Mouse (Mus musculus): ENCODE results near the gene Ncln. TPM values are rescaled to one million over a fixed set of nuclear protein-coding genes. Genes with fewer than 3 reads are reported as not detected.

Ncln gene
- total and polyA plus RNA-seq, 2 experiments from 2014 or later = 58.1 to 83.0 TPM

DNA sequence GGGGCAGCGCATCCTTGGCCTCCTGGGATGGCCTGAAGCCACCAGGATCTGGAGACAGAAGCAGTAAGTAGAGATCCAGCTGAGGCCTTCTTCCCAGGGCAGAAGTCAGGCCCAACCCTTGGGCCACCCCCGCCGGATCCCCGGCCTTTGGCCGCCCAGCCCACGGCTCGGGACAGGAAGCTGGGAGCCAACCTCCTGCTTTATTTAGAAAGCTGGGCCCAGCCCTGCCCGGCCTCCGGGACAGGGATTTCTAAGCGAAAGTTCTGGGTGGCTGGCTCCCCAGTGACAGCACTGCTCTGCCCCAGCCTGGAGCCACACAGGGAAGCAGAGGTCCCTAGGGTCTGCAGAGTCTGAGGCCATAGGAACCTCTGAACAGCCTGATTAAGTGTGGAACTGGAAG is 45.6 kb upstream of the Ncln start:
- no peak overlapping the region for H3K27ac ChIP-seq (ENCODE audit: low read depth, low read length)
- H3K4me3 ChIP-seq (ENCODE audit: low read depth, low read length) = no peak overlapping the region
- 78% methylated on average over 10 of the region's 10 CpGs for WGBS
- TF ChIP-seq CTCF (IDR thresholded peaks at IDR 0.05) = no peak
- H3K9me3 ChIP-seq (ENCODE audit: low read length) = no peaks in the 10 kb centered on the region
- no peak for ATAC-seq (ENCODE audit: low FRiP score)
- H3K27me3 ChIP-seq (ENCODE audit: insufficient read depth, low read length) = no peaks in the 10 kb centered on the region
- peaks cover 20% of the 10 kb centered on the region for H3K4me1 ChIP-seq (ENCODE audit: insufficient read depth, low read length)
- H3K36me3 ChIP-seq (ENCODE audit: insufficient read depth, low read length) = no peaks in the 10 kb centered on the region; the same call in 1 of the 2 replicates
- no peak for DNase-seq (ENCODE audit: low spot score)
- no peak overlapping the region for H3K4me2 ChIP-seq (ENCODE audit: low read depth, low read length, poor library complexity, severe bottlenecking)
- no peak overlapping the region for H3K9ac ChIP-seq (replicated peaks; ENCODE audit: low read length, poor library complexity, severe bottlenecking)

DNA sequence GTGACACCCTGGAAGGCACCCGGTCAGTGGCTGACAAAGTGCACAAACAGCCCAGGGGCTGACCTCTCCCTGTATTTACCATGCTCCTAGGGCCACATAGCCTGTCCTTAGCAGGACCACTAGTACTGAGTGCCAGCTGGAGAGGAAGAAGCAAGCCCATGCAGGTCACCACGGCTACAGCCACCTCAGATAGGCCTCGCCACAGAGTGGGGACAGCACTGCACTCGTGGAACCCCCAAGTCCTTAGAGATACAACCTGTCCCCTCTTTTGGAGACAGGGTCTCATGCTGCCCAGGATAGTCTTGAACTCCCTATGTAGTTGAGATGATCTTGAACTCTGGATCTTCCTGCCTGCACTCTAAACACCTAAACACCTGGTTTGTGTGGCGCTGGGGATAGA is 45.2 kb upstream of the Ncln start:
- TF ChIP-seq CTCF (IDR thresholded peaks at IDR 0.05) = no peak
- DNase-seq (ENCODE audit: low spot score) (no peak), ATAC-seq (ENCODE audit: low FRiP score) (no peak)
- no peak overlapping the region for H3K4me3 ChIP-seq (ENCODE audit: low read depth, low read length)
- no peaks in the 10 kb centered on the region for H3K27me3 ChIP-seq (ENCODE audit: insufficient read depth, low read length)
- peaks cover 20% of the 10 kb centered on the region for H3K4me1 ChIP-seq (ENCODE audit: insufficient read depth, low read length)
- H3K36me3 ChIP-seq (ENCODE audit: insufficient read depth, low read length) = no peaks in the 10 kb centered on the region; the same call in 1 of the 2 replicates
- no peaks in the 10 kb centered on the region for H3K9me3 ChIP-seq (ENCODE audit: low read length)
- H3K4me2 ChIP-seq (ENCODE audit: low read depth, low read length, poor library complexity, severe bottlenecking) = no peak overlapping the region
- 86% methylated on average over 5 of the region's 5 CpGs for WGBS
- H3K9ac ChIP-seq (replicated peaks; ENCODE audit: low read length, poor library complexity, severe bottlenecking) = no peak overlapping the region
- H3K27ac ChIP-seq (ENCODE audit: low read depth, low read length) = no peak overlapping the region

DNA sequence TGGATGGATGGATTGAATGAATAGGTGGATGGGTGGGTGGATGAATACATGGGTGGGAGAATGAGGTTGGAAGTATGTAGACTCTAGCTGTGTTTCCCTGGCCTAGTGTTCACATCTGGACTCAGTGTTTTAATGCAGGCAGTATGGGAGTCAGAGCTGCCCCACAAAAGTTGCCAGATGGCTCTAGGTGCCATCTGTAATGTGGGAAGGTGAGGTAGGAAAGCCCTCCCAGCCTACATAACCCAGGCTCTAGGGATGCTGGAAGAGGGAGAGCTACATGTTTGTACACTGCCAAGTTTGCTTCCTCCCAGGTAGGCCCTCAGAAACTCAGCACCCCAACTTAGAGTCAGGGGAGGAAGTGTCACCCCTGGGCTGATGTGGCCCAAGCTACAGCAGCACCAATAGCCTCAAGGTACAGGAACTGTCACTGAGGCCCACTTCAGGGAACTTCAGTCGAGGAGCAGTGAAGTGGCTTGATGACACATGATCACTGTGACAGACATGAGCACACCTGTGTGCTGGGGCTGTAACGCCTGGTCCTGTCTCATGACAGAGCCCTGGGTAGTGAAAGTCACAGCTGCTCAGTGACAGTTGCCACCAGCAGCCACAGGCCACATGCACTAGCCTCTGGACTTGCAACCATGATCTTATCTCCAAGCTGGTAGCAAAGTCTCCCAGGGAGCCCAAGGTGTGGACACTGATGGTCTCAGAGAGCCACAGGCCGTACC is 42.3 kb upstream of the Ncln start:
- ATAC-seq (ENCODE audit: low FRiP score) (no peak), DNase-seq (ENCODE audit: low spot score) (no peak)
- no peak for TF ChIP-seq CTCF (IDR thresholded peaks at IDR 0.05)
- no peak overlapping the region; the same call in 1 of the 2 replicates for H3K9ac ChIP-seq (replicated peaks; ENCODE audit: low read length, poor library complexity, severe bottlenecking)
- no peak overlapping the region for H3K4me2 ChIP-seq (ENCODE audit: low read depth, low read length, poor library complexity, severe bottlenecking)
- 95% methylated on average over 3 of the region's 3 CpGs for WGBS
- peaks cover 15% of the 10 kb centered on the region for H3K4me1 ChIP-seq (ENCODE audit: insufficient read depth, low read length)
- no peaks in the 10 kb centered on the region; the same call in 1 of the 2 replicates for H3K36me3 ChIP-seq (ENCODE audit: insufficient read depth, low read length)
- H3K9me3 ChIP-seq (ENCODE audit: low read length) = no peaks in the 10 kb centered on the region
- H3K27me3 ChIP-seq (ENCODE audit: insufficient read depth, low read length) = no peaks in the 10 kb centered on the region
- H3K27ac ChIP-seq (ENCODE audit: low read depth, low read length) = no peak overlapping the region
- H3K4me3 ChIP-seq (ENCODE audit: low read depth, low read length) = no peak overlapping the region

DNA sequence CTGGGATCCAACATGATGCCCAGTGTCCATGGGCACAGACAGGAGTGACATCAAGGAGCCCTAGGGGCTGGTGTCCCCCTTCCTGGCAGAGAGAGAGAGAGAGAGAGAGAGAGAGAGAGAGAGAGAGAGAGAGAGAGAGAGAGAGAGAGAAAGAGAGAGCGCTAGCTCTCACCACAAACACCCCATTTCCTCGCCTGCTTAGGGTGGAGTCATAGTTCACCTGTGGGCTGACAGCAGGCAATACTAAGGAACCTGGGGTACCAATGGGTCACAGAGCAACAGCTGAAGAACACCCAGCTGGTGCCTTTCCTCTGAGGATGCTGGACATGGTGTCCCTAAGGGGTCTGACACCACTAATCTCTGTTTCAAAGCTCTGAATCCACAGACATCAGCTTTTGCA is 41.2 kb upstream of the Ncln start:
- ATAC-seq (ENCODE audit: low FRiP score) = no peak
- TF ChIP-seq CTCF (IDR thresholded peaks at IDR 0.05) = no peak
- 89% methylated on average over 2 of the region's 2 CpGs for WGBS

DNA sequence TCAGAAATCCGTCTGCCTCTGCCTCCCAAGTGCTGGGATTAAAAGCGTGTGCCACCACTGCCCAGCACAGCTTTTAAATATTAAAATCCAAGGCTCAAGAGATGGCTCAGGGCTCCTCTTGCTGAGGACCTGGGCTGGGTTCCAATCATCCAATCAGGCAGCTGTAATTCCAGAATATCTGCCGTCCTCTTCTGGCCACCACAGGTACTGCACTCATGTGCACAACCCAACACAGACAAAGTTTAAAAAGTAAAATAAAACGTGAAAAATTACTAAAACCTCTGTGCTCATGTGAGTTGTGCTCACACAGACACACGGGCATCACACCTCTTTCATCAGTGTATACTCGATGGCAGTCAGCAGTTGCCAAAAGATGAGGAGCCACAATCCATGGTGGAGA is 40.5 kb upstream of the Ncln start:
- Histone ChIP-seq H3K27me3 (ENCODE audit: insufficient read depth, low read length) (no peaks in the 10 kb centered on the region), H3K4me2 (ENCODE audit: low read depth, low read length, poor library complexity, severe bottlenecking) (no peak overlapping the region), H3K4me1 (ENCODE audit: insufficient read depth, low read length) (no peaks in the 10 kb centered on the region), H3K9ac (replicated peaks; ENCODE audit: low read length, poor library complexity, severe bottlenecking) (no peak overlapping the region), H3K4me3 (ENCODE audit: low read depth, low read length) (no peak overlapping the region), H3K27ac (ENCODE audit: low read depth, low read length) (no peak overlapping the region), H3K36me3 (ENCODE audit: insufficient read depth, low read length) (peaks cover 16% of the 10 kb centered on the region), H3K9me3 (ENCODE audit: low read length) (no peaks in the 10 kb centered on the region)
- 76% methylated on average over 6 of the region's 6 CpGs for WGBS
- ATAC-seq (ENCODE audit: low FRiP score) (no peak), DNase-seq (ENCODE audit: low spot score) (no peak)
- TF ChIP-seq CTCF (IDR thresholded peaks at IDR 0.05) = peak; percentile 60

More for the DNA sequence above, 41.2 kb upstream of the Ncln start:
- no peak overlapping the region for H3K9ac ChIP-seq (replicated peaks; ENCODE audit: low read length, poor library complexity, severe bottlenecking)
- H3K9me3 ChIP-seq (ENCODE audit: low read length) = no peaks in the 10 kb centered on the region
- H3K4me1 ChIP-seq (ENCODE audit: insufficient read depth, low read length) = peaks cover 5% of the 10 kb centered on the region; the same call in 1 of the 2 replicates
- H3K27me3 ChIP-seq (ENCODE audit: insufficient read depth, low read length) = no peaks in the 10 kb centered on the region
- H3K4me2 ChIP-seq (ENCODE audit: low read depth, low read length, poor library complexity, severe bottlenecking) = no peak overlapping the region
- peaks cover 10% of the 10 kb centered on the region for H3K36me3 ChIP-seq (ENCODE audit: insufficient read depth, low read length)
- H3K4me3 ChIP-seq (ENCODE audit: low read depth, low read length) = no peak overlapping the region
- no peak overlapping the region for H3K27ac ChIP-seq (ENCODE audit: low read depth, low read length)
- no peak for DNase-seq (ENCODE audit: low spot score)

DNA sequence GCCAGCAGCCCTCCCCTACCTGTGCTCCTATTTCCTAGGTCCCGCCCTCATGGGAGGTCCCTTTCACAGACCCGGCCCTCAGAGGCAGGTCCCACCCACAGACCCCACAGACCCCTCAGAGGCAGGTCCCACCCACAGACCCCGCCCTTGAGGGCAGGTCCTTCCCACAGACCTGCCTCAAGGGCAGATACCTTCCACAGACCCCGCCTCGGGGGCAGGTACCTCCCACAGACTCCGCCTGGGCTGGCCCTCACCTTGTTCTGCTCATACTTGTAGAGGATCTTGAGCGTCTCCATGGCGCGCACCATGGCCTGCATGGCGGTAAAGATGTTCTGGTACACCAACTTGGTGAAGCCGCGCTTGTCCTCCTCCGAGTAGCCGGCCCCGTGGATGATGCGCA is 38.6 kb upstream of the Ncln start:
- H3K9me3 ChIP-seq (ENCODE audit: low read length) = no peaks in the 10 kb centered on the region
- no peak overlapping the region for H3K4me3 ChIP-seq (ENCODE audit: low read depth, low read length)
- H3K27ac ChIP-seq (ENCODE audit: low read depth, low read length) = no peak overlapping the region
- DNase-seq (ENCODE audit: low spot score) (no peak), ATAC-seq (ENCODE audit: low FRiP score) (no peak)
- peaks cover 34% of the 10 kb centered on the region for H3K36me3 ChIP-seq (ENCODE audit: insufficient read depth, low read length)
- H3K9ac ChIP-seq (replicated peaks; ENCODE audit: low read length, poor library complexity, severe bottlenecking) = no peak overlapping the region
- 69% methylated on average over 16 of the region's 16 CpGs for WGBS
- H3K4me1 ChIP-seq (ENCODE audit: insufficient read depth, low read length) = no peaks in the 10 kb centered on the region
- H3K27me3 ChIP-seq (ENCODE audit: insufficient read depth, low read length) = no peaks in the 10 kb centered on the region
- no peak for TF ChIP-seq CTCF (IDR thresholded peaks at IDR 0.05)
- H3K4me2 ChIP-seq (ENCODE audit: low read depth, low read length, poor library complexity, severe bottlenecking) = no peak overlapping the region
